ENCODE assay signal across 8 mouse cellular contexts in genomic region chr11:117986126-117987031, GRCm38 (mm10). TPM values are rescaled to one million over a fixed set of nuclear protein-coding genes. Genes with fewer than 3 reads are reported as not detected.
A peak's percentile ranks its signal among the peaks of the same experiment; 100 is the strongest.
DNase-seq lines count a peak whose midpoint lies in the region; ATAC-seq and TF ChIP-seq lines count a peak whose summit lies in the region.

Pgs1 (plus strand) TSS chr11:117986292.

- peak within 1 kb of the TSS; percentile 92 for H3K4me3 ChIP-seq in bone marrow macrophage, adult 2 months (ENCODE audit: insufficient read depth, low read length)
- peak within 1 kb of the TSS; percentile 97 for H3K4me3 ChIP-seq in embryonic fibroblast, embryonic 13.5 days (ENCODE audit: insufficient read depth, low read length)
- H3K4me3 ChIP-seq in heart, embryonic 10.5 days = peak within 1 kb of the TSS; percentile 100
- peak within 1 kb of the TSS; percentile 94 for H3K4me3 ChIP-seq in kidney, embryonic 14.5 days (ENCODE audit: low read length)
- peak within 1 kb of the TSS; percentile 84 for H3K4me3 ChIP-seq in liver, adult 2 months (ENCODE audit: insufficient read depth, low read depth, low read length)

- peaks cover 31% of the 10 kb centered on the region for H3K4me1 ChIP-seq in bone marrow macrophage, adult 2 months (ENCODE audit: control insufficient read depth, insufficient read depth, low read length)
- peaks cover 23% of the 10 kb centered on the region for H3K4me1 ChIP-seq in embryonic fibroblast, embryonic 13.5 days (ENCODE audit: control insufficient read depth, insufficient read depth, low read length)
- peaks cover 46% of the 10 kb centered on the region for H3K4me1 ChIP-seq in heart, embryonic 10.5 days
- peaks cover 23% of the 10 kb centered on the region for H3K4me1 ChIP-seq in kidney, embryonic 14.5 days (ENCODE audit: control insufficient read depth, insufficient read depth, low read length)
- H3K4me1 ChIP-seq in liver, adult 2 months (ENCODE audit: control insufficient read depth, insufficient read depth, low read length) = peaks cover 16% of the 10 kb centered on the region

- peaks cover 28% of the 10 kb centered on the region for H3K79me2 ChIP-seq in liver, adult 2 months (ENCODE audit: control insufficient read depth, insufficient read depth, low read length)

- H3K9ac ChIP-seq in kidney, embryonic 14.5 days (ENCODE audit: low read depth, low read length) = peak within 1 kb of the TSS; percentile 81
- peak within 1 kb of the TSS; percentile 79 for H3K9ac ChIP-seq in liver, adult 2 months (ENCODE audit: low read depth, low read length)

- H3K27me3 ChIP-seq in heart, embryonic 10.5 days (ENCODE audit: insufficient read depth, poor library complexity, severe bottlenecking) = no peaks in the 10 kb centered on the region
- H3K27me3 ChIP-seq in kidney, embryonic 14.5 days (ENCODE audit: control insufficient read depth, insufficient read depth, low read length) = no peaks in the 10 kb centered on the region
- no peaks in the 10 kb centered on the region for H3K27me3 ChIP-seq in liver, adult 2 months (ENCODE audit: control insufficient read depth, insufficient read depth, low read length)

- no peak for TF ChIP-seq CTCF in bone marrow macrophage, adult 2 months (IDR thresholded peaks at IDR 0.05; ENCODE audit: low read depth, low read length)
- no peak for TF ChIP-seq CTCF in embryonic fibroblast, embryonic 13.5 days (IDR thresholded peaks at IDR 0.05; ENCODE audit: borderline replicate concordance, insufficient read depth, low read length)
- TF ChIP-seq CTCF in liver, adult 2 months (IDR thresholded peaks at IDR 0.05; ENCODE audit: low read depth, low read length) = no peak

- DNase-seq in B cell, adult 2 months = peak; percentile 93 to 96
- peak; percentile 94 for DNase-seq in heart, embryonic 10.5 days (ENCODE audit: low spot score)
- DNase-seq in liver, adult 2 months (ENCODE audit: extremely low read depth, low read depth, low spot score) = peak; percentile 69
- DNase-seq in spleen, postnatal 36 days (ENCODE audit: low spot score in 2 of 2) = peak; percentile 90

- peak within 1 kb of the TSS; percentile 84 for H3K27ac ChIP-seq in bone marrow macrophage, adult 2 months (ENCODE audit: insufficient read depth, low read depth, low read length)
- peak within 1 kb of the TSS; percentile 93 for H3K27ac ChIP-seq in embryonic fibroblast, embryonic 13.5 days (ENCODE audit: insufficient read depth, low read length)
- peak within 1 kb of the TSS; percentile 92 for H3K27ac ChIP-seq in heart, embryonic 10.5 days
- H3K27ac ChIP-seq in kidney, embryonic 14.5 days (ENCODE audit: low read depth, low read length) = peak within 1 kb of the TSS; percentile 52
- peak within 1 kb of the TSS; percentile 50 for H3K27ac ChIP-seq in liver, adult 2 months (replicated peaks; ENCODE audit: insufficient read depth, low read depth, low read length)

- no peaks in the 10 kb centered on the region for H3K36me3 ChIP-seq in heart, embryonic 10.5 days
- no peaks in the 10 kb centered on the region for H3K36me3 ChIP-seq in kidney, embryonic 14.5 days (ENCODE audit: control insufficient read depth, insufficient read depth, low read length)
- H3K36me3 ChIP-seq in liver, adult 2 months (ENCODE audit: control insufficient read depth, insufficient read depth, low read length) = no peaks in the 10 kb centered on the region

- peak; percentile 82 for ATAC-seq in kidney, embryonic 14.5 days (ENCODE audit: low FRiP score, low TSS enrichment)
- peak; percentile 63 for ATAC-seq in monocyte, adult 5-6 weeks (replicated peaks; ENCODE audit: insufficient number of reproducible peaks, low FRiP score, low TSS enrichment, poor library complexity, severe bottlenecking)

- WGBS in heart, embryonic 10.5 days = 6% methylated on average over 51 of the region's 51 CpGs
- WGBS in kidney, embryonic 14.5 days = 7% methylated on average over 49 of the region's 51 CpGs
- 7% methylated on average over 51 of the region's 51 CpGs for WGBS in liver, adult 2 months

- TF ChIP-seq POLR2A in bone marrow macrophage, adult 2 months (IDR thresholded peaks at IDR 0.05; ENCODE audit: borderline replicate concordance, low read depth, low read length) = no peak
- peak; percentile 81 for TF ChIP-seq POLR2A in embryonic fibroblast, embryonic 13.5 days (IDR thresholded peaks at IDR 0.05; ENCODE audit: low read depth, low read length)
- TF ChIP-seq POLR2A in liver, adult 2 months (IDR thresholded peaks at IDR 0.05; ENCODE audit: extremely low read depth, insufficient read depth, low read length) = no peak

- H3K4me2 ChIP-seq in kidney, embryonic 14.5 days (replicated peaks; ENCODE audit: low read depth, low read length) = peak within 1 kb of the TSS; percentile 86

- H3K9me3 ChIP-seq in heart, embryonic 10.5 days = no peaks in the 10 kb centered on the region
- H3K9me3 ChIP-seq in kidney, embryonic 14.5 days (ENCODE audit: control insufficient read depth, low read length) = no peaks in the 10 kb centered on the region

RNA-seq across cellular contexts. Expression of gene Pgs1, which starts in this region (rescaled TPM):
- 35.4 and 37.1 TPM in 2 replicates for polyA plus RNA-seq in bone marrow macrophage, adult 2 months (2012; ENCODE audit: insufficient read depth, insufficient read length, missing spikeins)
- polyA plus RNA-seq in embryonic fibroblast, embryonic 13.5 days (2011; ENCODE audit: insufficient read length, low read depth, missing spikeins) = 29.5 and 33.4 TPM in 2 replicates
- polyA plus RNA-seq in heart, embryonic 10.5 days (2016; fragmentation: Nextera tagmentation; extraction: Ambion mirVana) = 34.0 and 38.5 TPM in 2 replicates
- polyA plus RNA-seq in kidney, embryonic 14.5 days (2014; fragmentation: Nextera tagmentation; extraction: Ambion mirVana) = 30.0 and 37.5 TPM in 2 replicates
- total RNA-seq in liver, adult 2 months (2014; rRNA removed) = 4.7 and 5.0 TPM in 2 replicates
- polyA plus RNA-seq in liver, adult 2 months (2012; rRNA removed) = 17.8 and 22.1 TPM in 2 replicates
- 20.4 to 31.7 TPM (median 30.1 TPM) in 3 replicates for total RNA-seq in monocyte, adult 5-6 weeks (2017)

Comparison
In these comparisons a context has a peak if more than half of its experiments do, and no peak if none do; other contexts are left out.
1. Peak in every context shown above with its lines: DNase-seq, ATAC-seq, H3K4me3 ChIP-seq and H3K27ac ChIP-seq.